Mouse (Mus musculus) lung, postnatal 0 days (tissue): Measurements from ENCODE around the gene Foxd2.

Experiments used
- CTCF ChIP-seq: IDR thresholded peaks from 2 replicates; pipeline ENCODE4 v1.5.1; 2016; ENCODE audit warnings: antibody characterized with exemption, mild to moderate bottlenecking
- EP300 ChIP-seq: IDR thresholded peaks from 2 replicates; pipeline ENCODE4 v1.6.1; 2016; ENCODE audit warnings: antibody characterized with exemption, mild to moderate bottlenecking, control low read depth

DNA sequence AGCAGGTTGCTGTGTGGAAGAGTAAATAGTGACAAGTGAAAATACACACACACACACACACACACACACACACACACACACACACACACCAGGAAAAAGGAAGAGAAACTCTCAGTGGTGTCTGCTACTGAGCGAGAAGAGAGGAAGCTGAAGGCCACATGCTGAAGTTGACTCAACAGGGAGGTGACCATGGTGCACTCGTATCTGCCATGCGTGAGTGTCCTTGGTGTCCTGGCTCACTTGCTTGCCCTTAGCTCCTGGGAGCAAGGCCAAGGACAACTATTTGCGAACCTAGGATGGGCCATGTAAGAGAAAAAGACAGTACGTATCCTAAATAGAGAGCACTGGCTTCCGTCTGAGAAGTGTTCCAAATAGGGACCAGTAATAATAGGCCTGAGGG lies 25.5 kb upstream of the Foxd2 start:
- TF ChIP-seq EP300 (no peak), CTCF (no peak)
